ENCODE assay signal across 25 mouse cellular contexts in genomic region chr12:118018936-118019335, GRCm38 (mm10).
DNase-seq lines count a peak whose midpoint lies in the region; ATAC-seq and TF ChIP-seq lines count a peak whose summit lies in the region.
"Had no signal": no experiment of that assay in that cellular context is flagged by ENCODE, and none has a peak within 500 bp of the region (broad histone marks: within the 10 kb centered on the region; RNA-seq: fewer than 3 reads in every experiment).

No protein-coding gene starts in this region.

- TF ChIP-seq CTCF in liver, adult 2 months (IDR thresholded peaks at IDR 0.05; ENCODE audit: low read depth, low read length): no peak
- TF ChIP-seq CTCF in lung, postnatal 0 days (IDR thresholded peaks at IDR 0.05): no peak

- H3K9ac ChIP-seq in liver, adult 2 months (ENCODE audit: low read depth, low read length): no peak overlapping the region
- H3K9ac ChIP-seq in liver, embryonic 12.5 days: no peak overlapping the region
- H3K9ac ChIP-seq in lung, postnatal 0 days (replicated peaks; ENCODE audit: low read depth): no peak overlapping the region
- H3K9ac ChIP-seq: forebrain, embryonic 13.5 days; hindbrain, embryonic 15.5 days; limb, embryonic 15.5 days had no signal

- 70% methylated on average over 6 of the region's 6 CpGs for WGBS in liver, adult 2 months
- 33% methylated on average over 6 of the region's 6 CpGs for WGBS in liver, embryonic 12.5 days (ENCODE audit: insufficient replicate concordance)
- 42% methylated on average over 6 of the region's 6 CpGs for WGBS in lung, postnatal 0 days

- no peaks in the 10 kb centered on the region for H3K9me3 ChIP-seq in liver, embryonic 12.5 days (replicated peaks)
- H3K9me3 ChIP-seq in lung, postnatal 0 days (ENCODE audit: low read length): no peaks in the 10 kb centered on the region
- H3K9me3 ChIP-seq: forebrain, embryonic 13.5 days; G1E; hindbrain, embryonic 15.5 days; limb, embryonic 15.5 days; megakaryocyte, embryonic 14.5 days had no signal

- H3K36me3 ChIP-seq in liver, adult 2 months (ENCODE audit: control insufficient read depth, insufficient read depth, low read length): no peaks in the 10 kb centered on the region
- H3K36me3 ChIP-seq in liver, embryonic 12.5 days: no peaks in the 10 kb centered on the region
- no peaks in the 10 kb centered on the region for H3K36me3 ChIP-seq in lung, postnatal 0 days (ENCODE audit: insufficient read depth, low read length)
- H3K36me3 ChIP-seq: G1E; hindbrain, embryonic 15.5 days; limb, embryonic 15.5 days had no signal

- H3K4me3 ChIP-seq in liver, adult 2 months (ENCODE audit: insufficient read depth, low read depth, low read length): no peak overlapping the region
- H3K4me3 ChIP-seq in liver, embryonic 12.5 days: no peak overlapping the region
- no peak overlapping the region for H3K4me3 ChIP-seq in lung, postnatal 0 days (ENCODE audit: low read depth, low read length)
- H3K4me3 ChIP-seq: forebrain, embryonic 13.5 days; hindbrain, embryonic 15.5 days; limb, embryonic 15.5 days; megakaryocyte, embryonic 14.5 days had no signal

- 0 out of 2 replicates have a peak, but pooled peaks have one; percentile 33 for TF ChIP-seq EP300 in lung, postnatal 0 days (IDR thresholded peaks at IDR 0.05)

- no peaks in the 10 kb centered on the region for H3K4me1 ChIP-seq in liver, adult 2 months (ENCODE audit: control insufficient read depth, insufficient read depth, low read length)
- 0 out of 2 replicates have a peak, but pooled peaks cover 4% of the 10 kb centered on the region for H3K4me1 ChIP-seq in liver, embryonic 12.5 days
- no peaks in the 10 kb centered on the region for H3K4me1 ChIP-seq in lung, postnatal 0 days (ENCODE audit: insufficient read depth, low read depth, low read length)
- H3K4me1 ChIP-seq: forebrain, embryonic 13.5 days; hindbrain, embryonic 15.5 days; limb, embryonic 15.5 days had no signal

- H3K27ac ChIP-seq in liver, adult 2 months (replicated peaks; ENCODE audit: insufficient read depth, low read depth, low read length): no peak overlapping the region
- H3K27ac ChIP-seq in liver, embryonic 12.5 days: no peak overlapping the region
- H3K27ac ChIP-seq in lung, postnatal 0 days (ENCODE audit: low read length): no peak overlapping the region
- H3K27ac ChIP-seq: forebrain, embryonic 13.5 days; hindbrain, embryonic 15.5 days; limb, embryonic 15.5 days had no signal

- ATAC-seq in liver, embryonic 12.5 days: peak; percentile 46; the same call in 1 of the 2 replicates
- ATAC-seq in lung, postnatal 0 days: peak; percentile 40
- peak; percentile 53 for ATAC-seq in megakaryocyte-erythroid progenitor cell, adult 5-6 weeks (replicated peaks; ENCODE audit: low FRiP score, low TSS enrichment, poor library complexity, severe bottlenecking)
- ATAC-seq: forebrain, embryonic 13.5 days had no signal

- no peak overlapping the region for H3K4me2 ChIP-seq in liver, embryonic 12.5 days
- no peak overlapping the region for H3K4me2 ChIP-seq in lung, postnatal 0 days (replicated peaks; ENCODE audit: low read depth, low read length)
- H3K4me2 ChIP-seq: forebrain, embryonic 13.5 days; hindbrain, embryonic 15.5 days; limb, embryonic 15.5 days had no signal

- H3K79me2 ChIP-seq in liver, adult 2 months (ENCODE audit: control insufficient read depth, insufficient read depth, low read length): no peaks in the 10 kb centered on the region

- DNase-seq in liver, adult 2 months (ENCODE audit: extremely low read depth, low read depth, low spot score): peak; percentile 43
- DNase-seq in liver: no peak
- DNase-seq in lung, postnatal 0 days (ENCODE audit: low spot score): peak; percentile 5
- DNase-seq in B cell, adult 2 months: no peak
- no peak for DNase-seq in adrenal gland, postnatal 14 days
- DNase-seq: adrenal gland, postnatal 25 days; cerebellum, adult 8-10 months; cerebellum, postnatal 36 days; gastrocnemius, postnatal 10 days; heart, adult 18-20 months; kidney, adult 8-10 months; kidney, postnatal 10 days; left cerebral cortex, postnatal 4 days; midbrain, embryonic 14.5 days; retina, postnatal 1 day; right cerebral cortex, postnatal 25 days; spleen, adult 18-20 months had no signal

- no peaks in the 10 kb centered on the region for H3K27me3 ChIP-seq in liver, adult 2 months (ENCODE audit: control insufficient read depth, insufficient read depth, low read length)
- H3K27me3 ChIP-seq in liver, embryonic 12.5 days (replicated peaks): no peaks in the 10 kb centered on the region
- no peaks in the 10 kb centered on the region for H3K27me3 ChIP-seq in lung, postnatal 0 days (replicated peaks; ENCODE audit: insufficient read depth, low read length)
- H3K27me3 ChIP-seq: CH12.LX; forebrain, embryonic 13.5 days; hindbrain, embryonic 15.5 days; limb, embryonic 15.5 days; megakaryocyte, embryonic 14.5 days had no signal

- TF ChIP-seq POLR2A in liver, adult 2 months (IDR thresholded peaks at IDR 0.05; ENCODE audit: extremely low read depth, insufficient read depth, low read length): no peak

Comparison
In these comparisons a context has a peak if more than half of its experiments do, and no peak if none do; other contexts are left out.
1. DNase-seq: peak in liver, adult 2 months (single experiment) and lung, postnatal 0 days (single experiment); none in liver (single experiment), B cell, adult 2 months (0 of 2) and adrenal gland, postnatal 14 days (single experiment).
2. Peak in every context shown above with its lines, with median percentiles within 50 percentile points of each other: ATAC-seq.